Mouse (Mus musculus): ENCODE measurements around the gene Fgf6. TPM values are rescaled to one million over a fixed set of nuclear protein-coding genes. Genes with fewer than 3 reads are reported as not detected.

The Fgf6 gene
- total and polyA plus RNA-seq, 3 experiments: not detected

- H3K79me2 ChIP-seq (replicated peaks; ENCODE audit: control insufficient read depth, extremely low read depth, insufficient read depth, poor library complexity, severe bottlenecking): no peaks in the 10 kb centered on the region
- no peaks in the 10 kb centered on the region for H3K9me3 ChIP-seq (replicated peaks; ENCODE audit: low read length)
- H3K4me1 ChIP-seq (ENCODE audit: control insufficient read depth in 1 of 2, insufficient read depth in 2 of 2): peaks cover 0 to 5% of the 10 kb centered on the region in 2 experiments; a peak in 2 of 4 replicates
- H3K4me2 ChIP-seq (ENCODE audit: insufficient read depth, low read depth, poor library complexity, severe bottlenecking): no peak overlapping the region
- no peak overlapping the region for H3K9ac ChIP-seq (ENCODE audit: insufficient read depth, low read depth)
- dilution Hi-C loops (cut with MboI; ENCODE audit: extremely low pct_ligation_motif_present, extremely low pct_unique_long_range_greater_than_20kb, low sequenced_read_pairs): no loop called here
- in situ Hi-C loops (cut with MboI; ENCODE audit: low pct_ligation_motif_present, low pct_unique_long_range_greater_than_20kb, low sequenced_read_pairs): no loop called here
- H3K27ac ChIP-seq (ENCODE audit: insufficient read depth, low read depth): no peak overlapping the region
- no peak for DNase-seq (ENCODE audit: extremely low read depth)
- no peak overlapping the region for H3K4me3 ChIP-seq (replicated peaks in 1 of 3; ENCODE audit: low read depth in 2 of 3, low read length in 2 of 3, poor library complexity in 1 of 3)
- H3K27me3 ChIP-seq (replicated peaks): peaks cover 23% of the 10 kb centered on the region
- TF ChIP-seq CTCF (conservative IDR thresholded peaks at IDR 0.05 in 1 of 2, IDR thresholded peaks at IDR 0.05 in 1 of 2; ENCODE audit: low read depth in 2 of 2, low read length in 2 of 2) (no peak), MAX (IDR thresholded peaks at IDR 0.05; ENCODE audit: low read length) (no peak), SMC3 (IDR thresholded peaks at IDR 0.05; ENCODE audit: low read depth, low read length) (no peak), NRF1 (IDR thresholded peaks at IDR 0.05; ENCODE audit: low read depth, low read length) (no peak), BHLHE40 (IDR thresholded peaks at IDR 0.05; ENCODE audit: low read depth, low read length) (no peak), TCF12 (IDR thresholded peaks at IDR 0.05; ENCODE audit: low read depth, low read length) (no peak), SIN3A (IDR thresholded peaks at IDR 0.05; ENCODE audit: low read length) (no peak), ZMIZ1 (IDR thresholded peaks at IDR 0.05; ENCODE audit: low read depth, low read length) (no peak), JUND (conservative IDR thresholded peaks at IDR 0.05; ENCODE audit: low read depth, low read length) (no peak), ETS1 (conservative IDR thresholded peaks at IDR 0.05; ENCODE audit: low read depth, low read length) (no peak), ZNF384 (IDR thresholded peaks at IDR 0.05; ENCODE audit: low read depth, low read length) (no peak), USF2 (conservative IDR thresholded peaks at IDR 0.05; ENCODE audit: low read depth, low read length) (no peak), IRF4 (IDR thresholded peaks at IDR 0.05; ENCODE audit: low read depth, low read length) (no peak), POLR2A (IDR thresholded peaks at IDR 0.05; ENCODE audit: low read depth, low read length) (no peak)
- no peaks in the 10 kb centered on the region for H3K36me3 ChIP-seq (replicated peaks in 1 of 2; ENCODE audit: control insufficient read depth in 1 of 2, insufficient read depth in 1 of 2, low read length in 1 of 2)
Observed at GRCm38 (mm10) chr6:127059975-127060374, 44.6 kb downstream of the Fgf6 start.

GRCm38 (mm10) chr6:127063915-127064314 lies 48.5 kb downstream of the Fgf6 start:
- H3K27ac ChIP-seq (ENCODE audit: insufficient read depth, low read depth): no peak overlapping the region
- dilution Hi-C loops (cut with MboI; ENCODE audit: extremely low pct_ligation_motif_present, extremely low pct_unique_long_range_greater_than_20kb, low sequenced_read_pairs) (no loop called here), in situ Hi-C loops (cut with MboI; ENCODE audit: low pct_ligation_motif_present, low pct_unique_long_range_greater_than_20kb, low sequenced_read_pairs) (no loop called here)
- H3K27me3 ChIP-seq (replicated peaks): peaks cover 31% of the 10 kb centered on the region
- peaks cover 0 to 3% of the 10 kb centered on the region in 2 experiments; a peak in 2 of 4 replicates for H3K4me1 ChIP-seq (ENCODE audit: control insufficient read depth in 1 of 2, insufficient read depth in 2 of 2)
- no peaks in the 10 kb centered on the region for H3K79me2 ChIP-seq (replicated peaks; ENCODE audit: control insufficient read depth, extremely low read depth, insufficient read depth, poor library complexity, severe bottlenecking)
- TF ChIP-seq USF1 (IDR thresholded peaks at IDR 0.05; ENCODE audit: low read depth, low read length) (no peak), ETS1 (conservative IDR thresholded peaks at IDR 0.05; ENCODE audit: low read depth, low read length) (no peak), IRF4 (IDR thresholded peaks at IDR 0.05; ENCODE audit: low read depth, low read length) (no peak), E2F4 (IDR thresholded peaks at IDR 0.05; ENCODE audit: insufficient replicate concordance, low read depth, low read length) (no peak), BHLHE40 (IDR thresholded peaks at IDR 0.05; ENCODE audit: low read depth, low read length) (no peak), USF2 (conservative IDR thresholded peaks at IDR 0.05; ENCODE audit: low read depth, low read length) (no peak), MYC (IDR thresholded peaks at IDR 0.05; ENCODE audit: low read depth, low read length) (no peak), NRF1 (IDR thresholded peaks at IDR 0.05; ENCODE audit: low read depth, low read length) (no peak), JUN (IDR thresholded peaks at IDR 0.05; ENCODE audit: insufficient read depth, low read depth, low read length) (no peak), TCF12 (IDR thresholded peaks at IDR 0.05; ENCODE audit: low read depth, low read length) (no peak), UBTF (IDR thresholded peaks at IDR 0.05; ENCODE audit: low read depth, low read length) (no peak)
- H3K36me3 ChIP-seq (replicated peaks in 1 of 2; ENCODE audit: control insufficient read depth in 1 of 2, insufficient read depth in 1 of 2, low read length in 1 of 2): no peaks in the 10 kb centered on the region
- H3K4me2 ChIP-seq (ENCODE audit: insufficient read depth, low read depth, poor library complexity, severe bottlenecking): no peak overlapping the region
- no peak for DNase-seq (ENCODE audit: extremely low read depth)
- no peak overlapping the region for H3K4me3 ChIP-seq (replicated peaks in 1 of 3; ENCODE audit: low read depth in 2 of 3, low read length in 2 of 3, poor library complexity in 1 of 3)
- no peaks in the 10 kb centered on the region for H3K9me3 ChIP-seq (replicated peaks; ENCODE audit: low read length)
- no peak overlapping the region for H3K9ac ChIP-seq (ENCODE audit: insufficient read depth, low read depth)

Data from CH12.LX (cell line).